Mouse (Mus musculus) CD4-positive helper T cell, adult 2 months (primary cell): Measurements from ENCODE around the gene Tenm4.

Source experiments
- DNase-seq: peaks from one replicate; pipeline ENCODE4 v3.0.0-alpha.2; 2012; ENCODE audit warnings: low read depth, missing footprints, low spot score

Tenm4 gene

DNA sequence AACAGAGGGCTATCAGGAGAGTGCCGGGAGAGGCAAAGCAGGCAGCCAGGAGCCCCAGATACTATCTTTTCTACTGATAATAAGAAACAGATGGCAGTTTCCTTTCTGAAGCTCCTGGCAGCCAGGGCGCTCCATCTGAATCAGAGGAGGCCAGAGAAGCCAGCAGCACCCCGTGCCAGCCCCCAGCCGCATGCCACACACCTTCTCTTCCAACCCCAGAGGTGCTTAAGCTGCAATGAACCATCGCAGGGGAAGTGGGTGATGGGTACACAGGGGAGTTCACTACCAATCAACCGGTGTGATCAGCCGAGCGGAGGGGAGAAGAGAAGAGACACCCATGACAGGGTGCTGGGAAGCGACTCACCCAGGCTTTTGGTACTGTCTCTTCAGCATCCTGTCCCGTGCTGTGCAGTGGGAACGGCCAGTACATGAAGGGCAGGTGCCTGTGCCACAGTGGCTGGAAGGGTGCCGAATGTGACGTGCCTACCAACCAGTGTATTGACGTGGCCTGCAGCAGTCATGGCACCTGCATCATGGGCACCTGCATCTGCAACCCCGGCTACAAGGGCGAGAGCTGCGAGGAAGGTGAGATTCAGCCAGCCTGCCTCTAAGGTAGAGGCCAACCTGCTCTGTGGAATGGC is 602.7 kb downstream of the Tenm4 start:
- no peak for DNase-seq

DNA sequence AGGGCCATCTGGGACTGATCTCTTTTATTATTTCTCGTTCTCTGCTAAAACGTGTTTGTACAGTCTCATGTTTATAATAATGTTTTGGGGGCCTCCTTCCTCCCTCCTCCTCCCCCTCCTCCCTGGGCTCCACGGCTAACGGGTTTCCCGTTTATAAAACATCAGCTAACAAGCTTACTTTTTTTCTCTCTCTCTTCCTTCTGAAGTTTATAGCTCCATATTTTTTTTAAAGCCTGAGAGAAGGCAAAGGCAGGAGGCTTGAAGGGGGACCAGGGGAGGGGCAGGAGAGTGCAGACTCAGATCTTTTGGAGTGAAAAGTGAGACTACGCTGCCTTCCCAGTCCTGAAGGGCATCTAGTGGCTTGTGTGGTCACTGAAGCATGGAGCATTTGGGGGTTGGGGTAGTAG is 604.0 kb downstream of the Tenm4 start:
- no peak for DNase-seq

DNA sequence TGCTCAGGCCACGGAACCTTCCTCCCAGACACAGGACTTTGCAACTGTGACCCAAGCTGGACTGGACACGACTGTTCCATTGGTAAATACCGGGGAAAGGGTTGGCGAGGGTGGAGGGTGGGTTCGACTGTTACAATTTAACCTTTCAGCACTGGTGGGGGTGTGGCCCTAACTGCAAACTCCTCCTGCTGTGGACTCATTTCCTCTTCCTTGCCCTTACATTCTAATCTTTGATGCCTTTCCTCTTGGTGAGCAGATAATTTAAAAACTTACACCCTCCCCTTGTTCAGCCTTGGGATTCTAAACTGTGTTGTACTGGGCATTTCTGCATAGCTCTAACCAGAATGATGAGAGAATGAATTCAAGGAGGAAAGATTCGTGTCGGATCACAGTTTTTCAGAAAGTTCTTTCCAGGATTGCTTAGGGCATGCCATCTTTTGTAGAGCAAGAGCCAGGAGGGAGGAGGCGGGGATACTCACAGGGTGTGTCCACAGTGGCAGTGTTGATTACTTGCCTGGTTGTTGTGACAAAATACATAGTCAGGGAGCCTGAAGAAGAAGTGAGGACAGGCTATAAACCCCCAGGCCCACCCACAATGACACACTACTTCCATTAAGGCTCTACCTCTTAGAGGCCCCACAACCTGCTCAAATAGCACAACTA is 607.0 kb downstream of the Tenm4 start:
- DNase-seq, result no peak

DNA sequence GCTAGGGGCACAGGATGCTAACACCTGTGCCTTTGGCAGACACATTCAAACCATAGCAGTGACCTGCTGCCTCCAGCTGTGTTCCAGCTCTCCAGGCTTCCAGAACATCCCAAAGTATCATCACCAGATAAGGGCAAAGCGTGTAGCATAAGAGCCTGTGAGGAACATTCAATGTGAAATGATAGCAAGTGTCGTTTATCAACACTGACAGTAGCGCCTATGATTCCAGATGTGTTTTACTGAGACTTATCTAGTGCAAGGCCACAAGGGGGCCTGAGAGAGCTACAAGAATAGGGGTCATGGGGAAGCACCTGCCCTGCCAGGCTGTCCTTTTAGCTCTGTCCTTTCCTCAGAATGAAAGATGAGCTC is 607.5 kb downstream of the Tenm4 start:
- DNase-seq, result no peak

DNA sequence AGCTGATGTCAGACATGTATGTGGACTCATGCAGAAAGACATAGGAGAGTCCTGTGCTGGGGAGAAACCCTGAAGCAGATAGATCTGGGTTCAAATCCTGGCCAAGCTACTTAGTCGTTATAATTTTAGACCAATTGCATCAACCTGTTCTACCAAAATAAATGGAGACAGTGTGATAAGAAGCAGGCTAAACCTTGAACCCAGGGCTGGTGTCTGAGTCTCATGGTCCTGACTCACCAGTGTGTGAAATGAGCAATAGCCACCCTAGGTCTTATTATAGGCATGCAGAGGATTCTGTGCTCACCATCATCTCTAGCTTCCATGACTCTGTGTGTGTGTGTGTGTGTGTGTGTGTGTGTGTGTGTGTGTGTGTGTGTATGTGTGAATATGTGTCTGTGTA is 609.5 kb downstream of the Tenm4 start:
- no peak for DNase-seq

DNA sequence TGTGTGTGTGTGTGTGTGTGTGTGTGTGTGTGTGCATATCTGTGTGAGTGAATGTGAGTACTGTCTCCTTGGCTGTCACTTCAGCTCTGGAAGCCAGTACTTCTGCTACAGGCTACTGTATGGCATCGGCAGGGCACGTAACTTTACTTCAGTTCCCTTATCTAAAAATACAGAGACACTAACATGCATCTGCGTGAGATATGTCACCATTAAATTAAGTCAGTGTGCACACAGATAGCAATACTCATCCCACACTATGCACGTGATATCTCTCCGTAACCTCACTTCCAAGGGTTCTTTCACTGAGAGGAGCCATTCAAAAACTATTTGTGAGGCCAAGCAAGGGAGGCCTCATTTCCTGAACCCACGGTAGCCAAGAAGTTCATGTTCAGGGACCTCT is 610.0 kb downstream of the Tenm4 start:
- no peak for DNase-seq

DNA sequence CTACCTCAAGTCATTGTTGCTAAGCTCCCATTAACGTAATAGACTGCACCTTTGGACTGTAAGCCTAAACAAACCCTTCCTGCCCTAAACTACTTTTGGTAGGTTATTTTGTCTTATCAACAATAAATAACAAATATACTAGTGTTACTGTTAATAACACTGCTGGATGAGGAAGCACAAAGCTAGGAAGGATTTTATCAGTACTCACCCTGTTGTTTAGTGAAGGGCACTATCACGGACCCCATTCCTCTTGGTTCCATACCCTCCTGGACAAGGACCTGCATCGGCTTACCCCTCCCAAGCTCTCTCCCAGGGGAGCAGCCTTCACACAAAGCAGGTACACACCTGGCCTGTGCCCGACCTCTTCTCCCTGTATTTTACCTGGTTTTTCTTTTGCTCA is 611.6 kb downstream of the Tenm4 start:
- no peak for DNase-seq

DNA sequence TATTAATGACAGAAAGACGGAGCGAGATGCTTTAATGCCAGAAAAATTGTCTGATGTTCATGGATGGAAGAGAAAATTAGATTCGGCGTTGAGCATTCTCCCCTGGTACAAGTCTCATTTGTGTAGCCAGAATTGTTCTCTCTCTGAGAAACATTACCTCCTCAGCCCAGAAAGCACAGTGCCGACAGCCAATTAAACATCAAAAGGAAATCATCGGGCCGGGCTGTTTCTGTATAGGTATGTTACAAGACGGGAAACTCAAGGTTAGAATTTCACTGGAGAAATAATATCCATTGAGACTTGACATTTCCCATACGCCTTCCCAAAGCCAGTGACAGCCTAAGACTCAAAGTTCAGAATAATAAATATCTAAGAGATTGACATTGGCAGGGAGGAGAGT is 614.8 kb downstream of the Tenm4 start:
- DNase-seq, result no peak

DNA sequence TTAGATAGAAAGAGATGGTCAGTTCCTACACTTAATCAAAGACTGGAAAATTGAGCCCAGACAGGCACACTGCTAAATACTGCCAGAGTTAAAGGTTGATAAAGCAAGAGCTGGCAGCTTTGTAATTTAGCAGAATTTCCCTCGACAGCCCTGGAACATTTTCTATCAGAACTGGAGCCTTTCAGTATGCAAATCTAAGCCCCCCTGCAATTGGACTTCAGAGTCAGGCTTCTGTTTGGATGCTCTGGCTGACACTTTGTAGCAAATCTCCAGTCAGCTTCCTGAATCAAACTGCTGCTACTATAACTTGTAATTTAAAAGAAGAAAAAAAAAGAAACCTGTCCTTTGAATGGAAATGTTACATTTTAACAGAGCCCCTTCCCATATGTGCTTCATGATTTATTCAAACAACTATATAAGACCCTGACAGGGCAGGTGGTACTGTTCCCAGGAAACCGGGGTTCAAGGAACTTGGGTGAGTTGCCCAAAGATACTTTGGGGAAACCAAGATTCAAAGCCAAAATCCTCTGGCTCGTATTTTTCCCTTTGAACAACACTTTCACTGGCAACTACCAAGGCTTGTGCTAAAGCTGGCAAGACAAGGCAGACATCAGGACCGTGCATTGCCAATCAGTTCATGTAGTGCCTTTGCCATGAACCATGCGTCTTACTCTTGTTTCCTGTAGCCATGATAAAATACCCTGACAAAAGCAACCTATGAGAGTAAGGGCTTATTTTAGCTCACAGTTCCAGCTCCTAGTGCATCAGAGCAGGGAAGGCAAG is 615.4 kb downstream of the Tenm4 start:
- DNase-seq, result no peak

DNA sequence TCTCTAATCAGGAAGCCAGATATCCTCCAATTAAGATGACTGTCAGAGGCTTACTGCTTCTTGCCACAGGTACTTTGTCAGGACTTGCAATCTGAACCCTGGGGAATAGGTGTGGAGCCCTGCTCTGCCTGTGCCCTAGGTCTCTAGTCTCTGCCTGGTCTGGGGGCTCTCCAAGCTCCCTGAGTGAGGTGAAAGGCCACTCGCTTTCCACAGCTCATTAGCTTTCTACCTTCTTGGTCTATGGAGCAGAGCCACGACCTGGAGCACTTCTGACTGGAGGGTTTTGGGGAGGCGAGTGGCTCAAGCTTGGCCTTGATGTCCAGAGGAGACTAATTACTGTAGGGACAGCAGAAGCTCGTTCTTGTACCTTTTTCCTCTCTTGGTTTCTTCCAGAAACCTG is 617.1 kb downstream of the Tenm4 start:
- no peak for DNase-seq

DNA sequence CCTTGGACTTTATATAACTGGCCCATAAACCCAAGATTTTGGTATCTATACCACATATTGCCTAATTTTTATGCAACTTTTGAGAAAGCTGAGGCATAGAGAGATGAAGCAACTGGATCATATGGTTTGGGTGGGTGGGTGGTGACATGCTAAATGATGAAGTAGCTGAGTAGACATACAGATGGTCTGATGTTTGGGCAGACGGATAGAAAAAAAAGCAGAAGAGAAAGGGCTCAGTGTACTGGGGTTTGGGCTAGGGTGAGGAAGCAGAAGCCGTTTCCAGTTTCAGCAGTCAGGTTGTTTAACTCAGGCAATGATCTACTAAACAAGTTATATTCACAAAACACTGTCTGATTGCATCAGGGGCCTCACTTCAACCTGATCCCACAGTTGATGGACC is 619.3 kb downstream of the Tenm4 start:
- no peak for DNase-seq

DNA sequence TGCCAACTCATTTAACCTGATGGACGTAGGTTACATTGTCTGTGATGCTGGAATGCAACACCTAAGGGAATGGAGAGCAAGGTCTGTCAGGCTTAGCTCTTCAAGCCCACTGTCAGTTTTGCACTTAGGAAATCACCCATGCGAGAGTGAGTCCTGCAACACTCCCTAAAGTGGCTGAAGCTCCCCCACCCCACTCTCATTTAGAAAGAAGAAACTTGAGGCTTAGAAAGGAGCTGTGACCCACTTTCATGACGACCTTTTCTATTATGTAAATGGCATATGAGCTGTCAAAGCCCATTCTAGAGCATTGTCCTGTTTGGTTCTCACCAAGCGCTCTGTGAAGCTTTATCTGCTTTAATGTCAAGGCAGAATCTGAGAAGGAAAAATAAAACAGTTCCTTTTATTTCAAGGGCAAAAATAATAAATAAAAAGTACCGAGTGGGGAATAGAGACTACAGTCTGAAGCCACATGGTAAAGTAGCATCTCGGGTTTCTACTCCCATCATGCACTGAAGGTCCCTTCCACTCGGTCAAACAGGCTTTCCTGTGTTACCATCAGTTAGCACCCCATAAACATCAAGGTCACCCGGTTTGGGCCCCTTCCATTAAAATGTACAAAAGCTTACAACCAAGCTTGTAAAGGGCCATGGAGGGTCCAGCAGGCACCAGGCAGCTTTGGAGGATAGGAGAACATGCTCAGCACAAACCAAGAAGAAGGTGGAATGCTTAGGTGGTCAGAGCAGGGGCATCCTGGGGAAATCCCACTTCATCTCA is 621.6 kb downstream of the Tenm4 start:
- no peak for DNase-seq

DNA sequence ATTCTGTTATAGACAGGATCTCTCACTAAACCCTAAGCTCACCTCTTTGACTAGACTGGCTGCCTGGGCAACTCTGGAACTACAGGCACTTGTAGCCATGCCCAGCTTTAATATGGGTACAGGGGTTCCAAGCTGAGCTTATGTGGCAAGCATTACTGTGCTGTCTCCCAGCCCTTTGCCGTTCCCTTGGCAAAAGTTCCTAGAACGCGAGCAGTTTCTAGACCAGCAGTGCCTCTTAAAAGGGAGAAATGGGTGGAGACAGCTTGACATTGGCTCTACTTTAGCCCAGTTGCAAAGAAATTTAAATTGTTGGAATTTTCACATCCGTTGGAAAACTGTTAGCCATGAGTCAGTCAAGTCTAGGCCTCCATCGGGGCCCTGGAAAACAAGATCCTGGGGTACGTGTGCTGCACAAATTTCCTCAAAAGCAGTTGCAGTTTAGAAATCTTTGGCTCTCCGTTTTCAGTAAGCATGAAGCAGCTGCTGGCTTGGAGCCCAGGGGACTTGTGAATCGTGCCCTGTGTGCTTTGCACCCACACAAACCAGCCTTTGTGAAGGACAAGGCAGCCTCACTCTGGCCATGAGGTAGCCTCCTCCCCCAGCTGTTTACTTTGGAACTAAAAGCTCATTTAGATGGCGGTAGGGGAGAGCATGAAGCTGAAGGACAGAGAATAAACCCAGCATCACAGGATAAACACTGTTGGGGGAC is 625.1 kb downstream of the Tenm4 start:
- no peak for DNase-seq

DNA sequence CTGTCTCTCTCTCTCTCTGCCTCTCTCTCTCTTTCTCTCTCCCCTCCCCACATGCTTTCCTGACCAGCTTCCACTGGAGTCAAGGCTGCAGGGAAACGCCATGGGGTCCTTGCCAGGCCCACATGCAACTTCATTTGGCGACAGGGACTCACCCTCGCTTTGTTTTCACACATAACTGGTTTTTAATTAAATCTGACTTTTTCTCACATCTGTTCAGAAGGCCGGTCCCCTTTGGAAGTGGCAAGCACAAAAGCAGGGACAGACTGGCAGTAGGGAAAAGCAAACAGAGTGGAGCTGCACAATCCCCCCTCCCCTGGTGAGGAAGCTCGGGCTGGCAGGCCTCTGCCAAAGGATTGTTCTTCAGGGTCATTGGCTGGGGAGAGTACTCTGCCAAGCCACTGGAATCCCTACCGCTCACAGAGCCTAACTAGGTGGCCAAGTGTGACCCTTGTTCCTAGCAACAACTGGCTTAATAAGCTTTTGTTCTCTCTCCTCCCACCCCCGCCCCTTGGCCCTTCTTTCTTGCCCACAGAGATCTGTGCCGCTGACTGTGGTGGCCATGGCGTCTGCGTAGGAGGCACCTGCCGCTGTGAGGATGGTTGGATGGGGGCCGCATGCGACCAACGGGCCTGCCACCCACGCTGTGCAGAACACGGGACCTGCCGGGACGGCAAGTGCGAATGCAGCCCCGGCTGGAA is 625.9 kb downstream of the Tenm4 start:
- no peak for DNase-seq

DNA sequence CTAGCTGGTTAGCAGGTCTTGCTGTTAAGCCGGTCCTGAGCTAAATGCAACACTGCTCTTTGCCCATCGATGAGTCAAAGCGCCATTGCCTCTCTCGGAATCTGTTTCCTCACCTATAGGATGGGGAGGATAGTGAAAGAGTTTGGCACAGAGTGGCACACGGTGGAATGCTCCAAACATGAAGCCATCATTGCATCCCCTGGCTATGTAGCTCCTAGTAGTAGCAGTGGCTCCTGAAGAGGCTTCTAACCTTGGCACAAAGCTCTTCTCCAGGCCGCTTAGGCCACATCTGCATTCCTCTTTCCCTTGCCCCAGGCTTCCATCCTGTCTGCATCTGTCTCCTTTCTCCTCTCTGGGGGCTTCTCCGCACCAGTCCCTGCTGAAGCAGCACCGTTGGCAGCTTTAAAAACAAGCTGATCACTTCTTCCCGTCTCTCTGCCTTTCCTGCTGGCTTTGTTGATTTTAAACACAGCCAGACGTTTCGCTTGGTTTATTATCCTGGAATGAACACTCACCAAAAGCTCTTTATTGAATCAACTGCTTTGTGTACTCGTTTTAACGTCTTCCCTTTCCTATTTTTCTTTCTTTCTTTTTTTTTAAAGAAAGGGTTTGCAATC is 626.8 kb downstream of the Tenm4 start:
- no peak for DNase-seq

DNA sequence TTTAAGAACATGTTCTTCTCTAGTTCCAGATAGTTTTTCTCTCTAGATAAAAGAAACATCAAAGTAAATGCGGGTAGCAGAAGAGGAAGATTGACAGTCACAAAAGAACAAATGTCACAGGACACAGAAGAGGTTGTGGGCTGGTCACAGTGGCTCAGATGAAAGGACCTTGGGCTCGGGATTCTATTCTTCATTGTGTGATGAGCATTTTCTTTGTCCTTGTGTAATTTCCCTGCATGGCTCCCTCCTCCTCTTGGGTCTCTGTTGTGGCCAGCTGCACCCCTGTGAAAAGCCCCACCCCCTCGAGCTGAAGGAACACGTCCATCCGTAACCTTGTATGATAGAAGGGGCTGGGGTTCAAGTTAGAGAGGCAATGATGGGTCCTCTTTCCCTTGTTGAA is 628.8 kb downstream of the Tenm4 start:
- no peak for DNase-seq

DNA sequence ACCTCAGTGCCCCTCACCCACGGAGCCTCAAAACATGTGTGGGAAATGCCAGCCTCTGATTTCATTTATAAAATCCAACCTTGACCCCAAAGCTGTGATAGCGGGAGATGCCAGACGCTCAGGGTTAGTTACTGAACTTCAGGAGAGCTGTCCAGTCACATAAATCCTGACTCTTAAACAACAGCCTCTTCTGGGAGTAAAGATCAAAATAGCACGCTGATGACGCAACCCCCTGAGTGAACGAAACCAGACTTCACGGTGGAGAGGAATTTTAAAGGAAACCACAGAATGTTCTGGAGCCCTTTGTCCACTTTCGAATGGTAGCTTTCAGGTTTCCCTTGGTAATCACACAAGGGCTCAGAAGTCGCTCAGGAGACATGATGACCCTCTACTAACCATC is 630.3 kb downstream of the Tenm4 start:
- DNase-seq, result no peak

DNA sequence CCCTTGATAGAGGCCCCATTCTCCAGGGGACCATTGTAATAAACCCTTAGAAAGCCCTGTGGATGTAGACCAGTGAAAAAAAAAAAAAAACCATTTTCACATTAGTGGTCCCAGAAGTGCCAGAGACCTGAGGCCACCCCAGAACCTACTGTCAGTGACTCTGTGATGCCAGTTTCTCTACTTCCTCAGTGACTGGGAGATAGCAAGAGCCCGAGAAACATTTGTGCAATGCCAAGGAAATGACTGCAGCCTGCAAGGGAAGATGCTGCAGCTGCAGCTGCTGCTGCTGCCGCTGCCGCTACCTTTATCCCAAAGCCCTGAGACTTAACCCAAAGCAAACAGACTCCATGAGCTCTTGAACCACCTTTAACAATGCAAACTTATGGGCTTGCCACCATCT is 631.2 kb downstream of the Tenm4 start:
- DNase-seq, result no peak

DNA sequence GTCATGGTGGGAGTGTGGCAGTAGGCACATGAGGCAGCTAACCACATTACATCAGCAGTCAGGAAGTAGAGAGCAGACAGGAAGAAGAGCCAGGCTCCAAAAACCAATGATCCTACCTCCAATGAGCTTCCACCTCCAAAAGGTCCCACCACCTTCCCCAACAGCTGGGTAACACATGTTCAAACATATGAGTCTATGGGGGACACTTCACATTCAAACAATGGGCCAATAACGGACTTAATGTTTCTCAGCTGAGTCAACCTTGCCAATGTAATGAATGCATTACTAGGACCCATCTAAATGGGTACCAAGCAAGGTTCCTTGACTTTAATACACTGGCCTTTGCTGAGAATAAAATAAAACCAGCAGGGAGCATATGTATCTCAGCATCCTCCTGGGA is 635.5 kb downstream of the Tenm4 start:
- DNase-seq, result no peak

DNA sequence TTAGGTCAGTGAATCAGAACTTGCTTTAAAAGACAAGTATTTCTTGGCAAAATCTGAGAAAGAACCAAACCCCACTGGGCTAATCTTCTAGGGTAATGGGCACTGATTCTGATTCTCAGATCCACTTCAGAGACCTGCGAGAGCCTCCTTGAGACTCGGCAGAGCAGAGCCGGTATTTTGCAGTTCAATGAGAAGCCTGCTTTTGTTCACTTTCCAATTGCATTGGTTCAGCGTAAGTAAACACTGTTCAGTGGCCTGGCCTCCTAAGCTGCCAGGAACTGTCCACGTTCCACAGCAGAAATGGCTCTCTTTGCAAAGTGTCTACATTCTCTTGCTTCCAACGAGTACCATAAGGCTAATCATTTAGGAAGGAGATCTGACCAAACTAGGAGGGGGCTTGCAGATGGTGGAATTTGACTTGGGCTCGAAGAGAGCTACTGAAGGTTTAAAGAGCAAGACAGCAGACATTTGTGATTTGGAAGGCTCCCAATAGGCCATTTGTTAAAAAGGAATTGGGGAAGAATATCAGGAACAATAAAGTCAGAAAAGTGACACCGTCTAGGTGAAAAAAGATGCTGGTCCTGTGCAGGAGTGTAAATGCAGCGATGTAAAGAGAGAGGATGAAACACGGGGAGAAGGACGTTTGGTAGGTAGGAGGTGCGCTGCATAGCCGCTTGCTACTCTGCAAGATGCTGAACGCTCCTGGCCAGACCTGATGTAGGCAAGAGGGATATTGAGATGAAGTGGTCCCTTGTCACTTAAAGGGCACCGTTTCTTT is 636.4 kb downstream of the Tenm4 start:
- DNase-seq, result no peak
